Mouse (Mus musculus): ENCODE measurements at regions not wholly inside any gene's neighbourhood (a gene's known extent, or its start where the extent isn't known, plus 50 kb on each side); places are given as distances from the start of the nearest gene placed in this dataset.

- DNase-seq (ENCODE audit: low read depth, low spot score): peak; percentile 39
Observed at GRCm38 (mm10) chr7:51434865-51435264, 76.0 kb upstream of the Ano5 start.

- DNase-seq (ENCODE audit: low read depth, low spot score): no peak
Observed at GRCm38 (mm10) chr7:51454989-51455692, 55.7 kb upstream of the Ano5 start.

- DNase-seq (ENCODE audit: low read depth, low spot score): peak; percentile 20
Observed at GRCm38 (mm10) chr7:51458757-51459156, 52.1 kb upstream of the Ano5 start.

All from R1 (cell line).